Mouse (Mus musculus): ENCODE data around the gene Ddi2. TPM values are rescaled to one million over a fixed set of nuclear protein-coding genes. Genes with fewer than 3 reads are reported as not detected.

Gene Ddi2
- polyA plus RNA-seq, 1 experiment from 2014 or later, result 24.4 TPM

DNA sequence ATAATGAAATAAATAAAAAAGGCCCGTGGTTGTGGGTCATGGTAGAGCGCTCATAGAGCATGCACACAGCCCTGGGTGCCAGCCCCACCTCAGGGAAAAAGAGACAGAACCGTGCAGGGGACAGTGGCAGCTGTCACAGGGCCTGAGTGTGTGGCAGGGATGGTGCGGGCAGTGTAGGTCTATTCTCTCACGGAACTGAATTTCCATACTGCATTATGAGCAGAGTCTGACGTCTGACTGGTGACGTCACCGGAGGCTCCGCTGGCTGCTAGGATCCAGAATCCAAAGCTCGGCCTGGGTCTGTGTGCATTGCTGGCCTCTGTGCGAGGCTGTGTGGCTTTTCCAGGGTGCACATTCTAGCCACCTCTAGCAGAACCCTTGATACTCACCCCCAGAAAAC lies 62.3 kb downstream of the Ddi2 start:
- Histone ChIP-seq H3K4me3 (replicated peaks) (no peak overlapping the region), H3K36me3 (peaks cover 12% of the 10 kb centered on the region; the same call in 1 of the 2 replicates), H3K4me2 (replicated peaks) (no peak overlapping the region), H3K4me1 (replicated peaks) (peaks cover 13% of the 10 kb centered on the region), H3K27me3 (replicated peaks) (no peaks in the 10 kb centered on the region), H3K9ac (no peak overlapping the region), H3K9me3 (no peaks in the 10 kb centered on the region), H3K27ac (no peak overlapping the region)
- 92% methylated on average over 11 of the region's 11 CpGs for WGBS
- no peak for ATAC-seq

DNA sequence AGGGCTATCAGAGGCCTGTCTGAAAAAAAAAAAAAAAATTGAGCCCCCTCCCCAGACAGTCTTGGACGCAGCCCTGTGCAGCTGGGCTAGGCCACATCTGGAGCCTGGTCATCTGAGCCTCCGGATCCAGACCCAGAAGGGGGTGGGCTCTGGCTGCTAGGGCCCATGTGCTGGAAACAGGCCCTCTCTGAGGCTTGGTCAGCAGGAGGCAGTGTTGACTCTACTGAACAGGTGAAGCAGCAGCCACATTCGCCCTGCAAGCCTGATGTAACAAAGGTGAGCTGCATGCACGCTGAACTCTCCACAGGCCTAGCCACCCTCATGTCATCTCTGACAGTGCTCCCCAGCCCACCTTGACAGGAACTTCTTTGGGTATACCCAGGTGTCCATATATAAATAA lies 63.5 kb downstream of the Ddi2 start:
- Histone ChIP-seq H3K9ac (no peak overlapping the region), H3K9me3 (no peaks in the 10 kb centered on the region), H3K4me1 (replicated peaks) (peaks cover 9% of the 10 kb centered on the region), H3K36me3 (peaks cover 12% of the 10 kb centered on the region; the same call in 1 of the 2 replicates), H3K4me3 (replicated peaks) (no peak overlapping the region), H3K4me2 (replicated peaks) (no peak overlapping the region), H3K27me3 (replicated peaks) (no peaks in the 10 kb centered on the region), H3K27ac (no peak overlapping the region)
- no peak for ATAC-seq
- WGBS, result 71% methylated on average over 4 of the region's 4 CpGs

DNA sequence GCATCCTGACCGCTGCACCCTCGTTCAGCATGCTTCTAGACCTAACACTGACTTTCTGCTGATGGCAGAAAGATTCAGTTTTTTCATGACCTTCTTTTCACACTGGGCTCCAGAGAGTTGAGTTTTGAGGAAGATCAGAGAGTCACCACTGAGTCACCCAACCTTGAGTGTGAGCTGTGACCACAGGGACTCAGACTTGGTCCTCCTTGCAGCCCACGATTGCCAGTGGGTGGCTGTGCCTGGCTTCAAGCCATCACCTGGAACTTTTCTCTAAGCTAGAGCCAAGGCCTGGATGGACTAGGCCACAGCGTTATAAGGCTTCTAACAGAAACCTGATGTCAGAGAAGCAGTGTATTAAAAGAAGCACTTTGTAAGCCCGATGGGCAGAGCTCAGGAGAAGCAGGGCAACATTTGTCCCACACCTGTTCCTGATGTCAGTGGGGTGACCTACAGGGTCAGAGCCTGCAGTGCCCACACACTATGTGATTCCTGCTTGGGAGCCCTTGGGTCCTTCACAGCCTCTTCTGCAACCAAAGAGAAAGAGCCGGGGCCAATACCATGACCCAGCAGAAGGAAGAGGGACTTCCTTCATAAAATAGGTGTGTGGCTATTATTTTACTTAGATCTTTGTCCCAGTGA lies 64.3 kb downstream of the Ddi2 start:
- H3K4me1 ChIP-seq (replicated peaks), result peaks cover 5% of the 10 kb centered on the region; the same call in 1 of the 2 replicates
- H3K27ac ChIP-seq, result no peak overlapping the region
- peaks cover 14% of the 10 kb centered on the region; the same call in 1 of the 2 replicates for H3K36me3 ChIP-seq
- H3K27me3 ChIP-seq (replicated peaks), result no peaks in the 10 kb centered on the region
- no peak overlapping the region for H3K4me3 ChIP-seq (replicated peaks)
- ATAC-seq, result no peak
- H3K9ac ChIP-seq, result no peak overlapping the region
- H3K4me2 ChIP-seq (replicated peaks), result no peak overlapping the region
- 88% methylated on average over 6 of the region's 6 CpGs for WGBS
- no peaks in the 10 kb centered on the region for H3K9me3 ChIP-seq

DNA sequence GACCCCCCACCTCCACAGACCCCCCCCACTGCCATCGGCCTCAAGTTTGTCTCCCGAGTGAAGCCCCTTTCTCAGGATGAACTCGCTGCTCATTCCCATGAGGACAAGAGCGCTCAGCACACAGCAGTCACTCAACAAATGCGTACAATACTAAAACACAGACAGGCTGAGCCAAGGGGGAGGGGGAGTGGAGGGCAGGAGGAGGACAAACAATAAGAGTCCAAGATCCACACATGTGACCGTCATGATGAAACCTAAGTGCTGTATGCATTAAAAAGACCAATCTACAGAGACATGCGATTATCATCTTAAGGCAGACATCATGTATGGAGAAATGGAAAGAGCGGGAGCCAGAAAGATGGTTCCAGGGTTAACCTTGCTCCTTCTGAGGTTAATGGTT lies 66.3 kb downstream of the Ddi2 start:
- ATAC-seq, result no peak
- Histone ChIP-seq H3K36me3 (peaks cover 14% of the 10 kb centered on the region; the same call in 1 of the 2 replicates), H3K4me2 (replicated peaks) (no peak overlapping the region), H3K27ac (no peak overlapping the region), H3K4me3 (replicated peaks) (no peak overlapping the region), H3K27me3 (replicated peaks) (no peaks in the 10 kb centered on the region), H3K4me1 (replicated peaks) (no peaks in the 10 kb centered on the region), H3K9me3 (no peaks in the 10 kb centered on the region), H3K9ac (no peak overlapping the region)
- WGBS, result 82% methylated on average over 8 of the region's 8 CpGs

DNA sequence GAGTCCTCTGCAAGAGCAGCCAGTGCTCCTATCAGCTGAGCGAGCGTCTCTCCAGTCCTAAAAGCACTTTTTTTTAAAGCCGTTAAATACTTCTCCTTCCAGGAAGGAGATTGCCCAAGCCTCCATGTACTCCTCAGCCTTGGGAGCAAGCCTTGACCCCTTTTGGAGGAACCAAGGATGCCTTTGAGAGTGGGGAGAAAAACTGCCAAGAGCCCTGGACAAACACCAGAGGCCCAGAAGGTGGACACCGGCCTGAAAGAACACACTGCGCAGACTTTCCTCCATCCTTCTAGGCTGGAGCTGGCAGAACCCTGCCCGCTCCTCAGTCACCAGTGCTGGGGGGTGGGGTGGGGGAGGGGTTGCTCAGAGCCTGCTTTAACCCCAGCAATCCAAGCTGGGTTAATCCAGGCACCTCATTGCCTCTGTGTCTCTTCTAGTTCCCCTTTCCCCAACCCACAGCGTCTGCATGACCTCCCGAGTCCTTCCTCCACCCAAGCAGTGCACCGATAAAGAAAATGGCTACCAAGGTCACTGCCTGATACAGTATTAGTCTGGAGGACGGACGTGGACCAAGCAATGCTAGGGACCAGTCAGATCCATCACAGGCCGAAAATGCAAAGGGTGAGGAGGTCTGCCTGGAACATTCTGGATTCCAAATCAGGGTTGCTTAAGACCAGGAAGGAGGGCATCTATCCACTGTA lies 67.2 kb downstream of the Ddi2 start:
- H3K4me1 ChIP-seq (replicated peaks), result no peaks in the 10 kb centered on the region
- no peaks in the 10 kb centered on the region for H3K9me3 ChIP-seq
- H3K27me3 ChIP-seq (replicated peaks), result no peaks in the 10 kb centered on the region
- no peak for ATAC-seq
- H3K36me3 ChIP-seq, result peaks cover 12% of the 10 kb centered on the region; the same call in 1 of the 2 replicates
- H3K27ac ChIP-seq, result no peak overlapping the region
- H3K9ac ChIP-seq, result no peak overlapping the region
- H3K4me2 ChIP-seq (replicated peaks), result no peak overlapping the region
- no peak overlapping the region for H3K4me3 ChIP-seq (replicated peaks)
- 81% methylated on average over 12 of the region's 12 CpGs for WGBS

DNA sequence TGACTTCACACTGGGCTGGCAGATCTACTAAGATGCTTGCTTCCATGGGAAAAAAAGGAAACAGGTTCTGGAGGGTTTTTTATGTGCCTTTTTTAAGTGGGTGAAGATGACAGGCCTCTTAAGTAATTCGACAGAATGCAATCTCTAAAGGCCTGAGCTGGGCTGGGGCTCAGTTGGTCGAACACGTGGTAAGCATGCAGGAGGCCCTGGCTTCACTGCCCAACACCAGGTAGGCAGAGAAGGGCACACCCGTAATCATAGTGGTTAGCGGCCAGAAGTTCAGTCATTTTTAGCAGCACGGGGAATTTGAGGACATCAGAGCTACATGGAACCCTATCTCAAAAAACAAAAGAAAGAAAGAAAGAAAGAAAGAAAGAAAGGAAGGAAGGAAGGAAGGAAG lies 68.7 kb downstream of the Ddi2 start:
- no peak overlapping the region for H3K4me3 ChIP-seq (replicated peaks)
- WGBS, result 90% methylated on average over 6 of the region's 6 CpGs
- no peak overlapping the region for H3K4me2 ChIP-seq (replicated peaks)
- H3K27me3 ChIP-seq (replicated peaks), result no peaks in the 10 kb centered on the region
- no peak overlapping the region for H3K9ac ChIP-seq
- H3K9me3 ChIP-seq, result no peaks in the 10 kb centered on the region
- no peak overlapping the region for H3K27ac ChIP-seq
- H3K36me3 ChIP-seq, result peaks cover 3% of the 10 kb centered on the region; the same call in 1 of the 2 replicates
- H3K4me1 ChIP-seq (replicated peaks), result no peaks in the 10 kb centered on the region
- no peak for ATAC-seq

DNA sequence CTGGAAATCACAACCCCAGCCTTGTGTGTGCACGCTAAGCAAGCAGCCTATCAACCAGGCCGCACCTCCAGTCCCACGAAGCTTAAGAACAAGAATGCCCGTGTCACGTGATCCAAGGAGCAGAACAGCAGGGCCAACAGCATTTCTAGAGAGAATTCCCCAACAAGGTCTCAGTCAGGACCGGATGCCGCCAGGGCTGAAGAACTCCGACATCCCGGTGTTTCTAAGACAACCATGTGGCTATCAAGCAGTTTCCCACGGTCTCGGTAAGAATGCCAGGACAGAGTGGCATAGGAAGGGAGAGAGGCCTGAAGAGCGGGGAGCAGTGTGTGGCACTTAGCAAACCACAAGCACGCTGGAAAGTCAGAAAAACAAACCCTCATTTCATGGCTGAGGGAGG lies 69.4 kb downstream of the Ddi2 start:
- WGBS, result 91% methylated on average over 13 of the region's 13 CpGs
- Histone ChIP-seq H3K4me3 (replicated peaks) (no peak overlapping the region), H3K9me3 (no peaks in the 10 kb centered on the region), H3K27me3 (replicated peaks) (no peaks in the 10 kb centered on the region), H3K4me2 (replicated peaks) (no peak overlapping the region), H3K36me3 (peaks cover 3% of the 10 kb centered on the region; the same call in 1 of the 2 replicates), H3K9ac (no peak overlapping the region), H3K27ac (no peak overlapping the region), H3K4me1 (replicated peaks) (no peaks in the 10 kb centered on the region)
- ATAC-seq, result no peak

DNA sequence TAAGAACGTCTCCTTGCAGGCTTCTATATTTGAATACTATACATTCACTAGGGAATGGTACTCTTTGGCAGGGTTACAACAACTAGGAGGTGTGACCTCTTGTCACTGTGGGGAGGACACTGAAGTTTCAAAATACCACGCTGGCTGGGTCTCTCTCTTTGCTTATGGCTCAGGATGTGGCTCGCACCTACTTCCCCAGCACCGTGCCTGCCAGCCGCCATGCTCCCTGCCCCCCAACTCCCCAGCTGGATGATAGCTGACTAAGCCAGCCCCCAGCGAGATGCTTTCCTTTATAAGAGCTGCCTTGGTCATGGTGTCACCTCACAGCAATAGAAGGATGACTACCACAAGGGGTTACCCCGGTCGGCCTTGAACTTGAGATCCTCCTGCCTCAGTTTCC lies 70.2 kb downstream of the Ddi2 start:
- H3K4me2 ChIP-seq (replicated peaks), result no peak overlapping the region
- H3K9ac ChIP-seq, result no peak overlapping the region
- 92% methylated on average over 8 of the region's 8 CpGs for WGBS
- H3K4me1 ChIP-seq (replicated peaks), result no peaks in the 10 kb centered on the region
- H3K27ac ChIP-seq, result no peak overlapping the region
- no peak for ATAC-seq
- H3K9me3 ChIP-seq, result no peaks in the 10 kb centered on the region
- 0 out of 2 replicates have a peak, but pooled peaks cover 3% of the 10 kb centered on the region for H3K36me3 ChIP-seq
- H3K27me3 ChIP-seq (replicated peaks), result no peaks in the 10 kb centered on the region
- H3K4me3 ChIP-seq (replicated peaks), result no peak overlapping the region

DNA sequence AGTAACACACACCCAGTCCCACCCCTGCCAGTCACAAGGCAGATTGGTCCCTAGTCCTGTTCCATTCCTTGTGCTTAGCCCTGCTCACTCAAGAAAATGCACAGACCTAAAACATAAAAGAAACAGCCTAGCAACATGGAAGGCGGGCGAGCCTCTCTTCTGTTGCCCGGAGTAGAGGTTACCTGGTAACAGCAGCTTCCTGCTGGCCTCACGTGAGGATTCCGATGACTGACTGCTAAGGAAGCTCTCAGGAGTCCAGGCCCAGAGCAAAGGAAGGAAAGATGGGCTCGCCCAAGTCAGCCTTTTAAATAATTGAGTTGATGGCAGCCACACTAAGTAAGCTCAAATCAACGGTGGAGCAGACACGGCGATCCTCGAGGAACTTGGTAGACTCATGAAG lies 71.3 kb downstream of the Ddi2 start:
- Histone ChIP-seq H3K4me3 (replicated peaks) (no peak overlapping the region), H3K4me2 (replicated peaks) (no peak overlapping the region), H3K9ac (no peak overlapping the region), H3K4me1 (replicated peaks) (no peaks in the 10 kb centered on the region), H3K27me3 (replicated peaks) (no peaks in the 10 kb centered on the region), H3K36me3 (0 out of 2 replicates have a peak, but pooled peaks cover 3% of the 10 kb centered on the region), H3K27ac (no peak overlapping the region), H3K9me3 (no peaks in the 10 kb centered on the region)
- ATAC-seq, result no peak
- 87% methylated on average over 10 of the region's 10 CpGs for WGBS

DNA sequence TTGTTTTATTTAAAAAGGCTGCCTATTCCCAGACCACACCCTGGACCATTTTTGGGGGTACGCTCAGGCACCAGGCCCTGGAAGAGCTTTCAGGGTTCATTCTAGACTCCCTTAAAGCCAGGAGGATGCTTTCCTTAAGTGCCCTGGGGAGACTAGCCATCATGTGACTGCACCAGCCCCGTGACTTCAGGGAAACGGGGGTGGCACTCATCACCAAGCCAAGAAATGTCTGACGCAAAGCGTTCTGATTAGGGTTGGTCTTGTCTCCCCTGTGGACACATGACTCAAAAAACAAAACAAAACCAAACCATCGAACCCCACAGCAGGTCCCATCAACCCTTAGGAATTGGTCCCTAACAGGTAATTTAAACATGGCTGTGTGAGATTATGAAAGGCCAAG lies 71.9 kb downstream of the Ddi2 start:
- Histone ChIP-seq H3K4me1 (replicated peaks) (no peaks in the 10 kb centered on the region), H3K27ac (no peak overlapping the region), H3K9me3 (no peaks in the 10 kb centered on the region), H3K27me3 (replicated peaks) (no peaks in the 10 kb centered on the region), H3K36me3 (0 out of 2 replicates have a peak, but pooled peaks cover 3% of the 10 kb centered on the region), H3K9ac (no peak overlapping the region), H3K4me3 (replicated peaks) (no peak overlapping the region), H3K4me2 (replicated peaks) (no peak overlapping the region)
- no peak for ATAC-seq
- WGBS, result 90% methylated on average over 6 of the region's 6 CpGs

DNA sequence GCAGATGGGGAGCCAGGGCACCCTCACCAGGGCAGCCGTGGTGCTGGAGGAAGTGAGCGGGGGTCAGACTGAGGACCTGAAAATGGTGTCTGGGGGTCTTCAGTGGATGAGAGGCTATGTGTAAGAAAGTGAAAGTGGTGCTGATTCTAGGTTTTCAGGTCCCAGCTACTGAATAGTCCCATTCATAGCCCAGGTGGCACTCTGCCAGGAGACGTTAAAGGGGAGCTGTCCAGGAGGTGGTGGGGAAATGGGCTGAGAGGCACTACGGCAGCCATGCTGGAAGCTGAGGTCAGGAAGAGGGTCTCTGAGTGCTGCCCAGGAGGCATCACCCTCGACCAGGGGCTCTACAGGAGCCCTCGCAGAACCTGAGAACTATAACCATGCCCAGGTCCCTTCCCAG lies 74.0 kb downstream of the Ddi2 start:
- no peak overlapping the region for H3K4me2 ChIP-seq (replicated peaks)

DNA sequence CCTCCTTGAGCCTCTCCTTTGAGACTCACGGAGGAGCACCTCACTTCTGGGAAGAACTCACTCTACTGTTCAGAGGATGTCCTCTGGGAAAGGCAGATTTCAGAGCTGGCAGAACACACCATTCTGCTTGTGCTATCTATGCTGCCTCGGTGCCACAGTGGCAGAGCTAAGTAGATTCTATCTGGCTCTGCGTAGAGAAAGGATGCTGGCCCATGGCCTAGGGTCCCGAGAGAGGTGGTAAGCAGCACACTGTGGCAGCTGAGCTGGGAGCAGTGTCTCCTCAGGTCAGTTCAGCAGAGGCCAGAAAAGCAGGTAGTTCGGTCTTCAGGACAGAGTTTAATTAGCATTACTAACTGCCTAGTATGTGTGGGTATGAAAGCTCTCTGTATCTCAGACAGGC lies 75.0 kb downstream of the Ddi2 start:
- no peak overlapping the region for H3K4me2 ChIP-seq (replicated peaks)
- 96% methylated on average over 5 of the region's 5 CpGs for WGBS
- no peaks in the 10 kb centered on the region for H3K36me3 ChIP-seq
- H3K9me3 ChIP-seq, result no peaks in the 10 kb centered on the region
- no peak overlapping the region for H3K4me3 ChIP-seq (replicated peaks)
- peaks cover 9% of the 10 kb centered on the region; the same call in 1 of the 2 replicates for H3K4me1 ChIP-seq (replicated peaks)
- ATAC-seq, result no peak
- no peak overlapping the region for H3K27ac ChIP-seq
- no peaks in the 10 kb centered on the region for H3K27me3 ChIP-seq (replicated peaks)
- H3K9ac ChIP-seq, result no peak overlapping the region

More for the DNA sequence above, 74.0 kb downstream of the Ddi2 start:
- Histone ChIP-seq H3K9ac (no peak overlapping the region), H3K9me3 (no peaks in the 10 kb centered on the region), H3K27ac (no peak overlapping the region), H3K27me3 (replicated peaks) (no peaks in the 10 kb centered on the region), H3K4me3 (replicated peaks) (no peak overlapping the region), H3K36me3 (0 out of 2 replicates have a peak, but pooled peaks cover 1% of the 10 kb centered on the region), H3K4me1 (replicated peaks) (no peaks in the 10 kb centered on the region)
- no peak for ATAC-seq
- WGBS, result 82% methylated on average over 6 of the region's 6 CpGs

DNA sequence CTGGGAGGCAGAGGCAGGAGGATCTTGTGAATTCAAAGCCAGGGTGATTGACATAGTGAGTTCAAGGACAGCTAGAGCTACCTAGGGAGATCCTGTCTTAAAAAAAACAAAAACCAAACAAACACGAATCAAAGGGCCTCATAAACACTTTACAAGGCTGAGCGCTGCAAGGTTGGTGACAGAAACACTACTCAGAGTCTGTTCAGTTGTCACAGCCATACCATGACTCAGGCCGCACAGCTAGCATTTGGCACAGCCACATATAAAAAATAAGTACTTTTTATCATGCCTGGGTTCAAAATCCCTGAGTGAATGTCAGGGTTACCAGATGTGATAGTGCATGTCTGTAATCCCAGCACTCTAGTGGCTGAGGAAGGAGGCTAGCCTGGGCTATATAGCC lies 76.0 kb downstream of the Ddi2 start:
- no peaks in the 10 kb centered on the region for H3K9me3 ChIP-seq
- H3K27me3 ChIP-seq (replicated peaks), result no peaks in the 10 kb centered on the region
- no peak overlapping the region for H3K4me3 ChIP-seq (replicated peaks)
- 91% methylated on average over 3 of the region's 3 CpGs for WGBS
- no peak overlapping the region for H3K4me2 ChIP-seq (replicated peaks)
- H3K27ac ChIP-seq, result no peak overlapping the region
- ATAC-seq, result no peak
- no peaks in the 10 kb centered on the region for H3K36me3 ChIP-seq
- peaks cover 17% of the 10 kb centered on the region; the same call in 1 of the 2 replicates for H3K4me1 ChIP-seq (replicated peaks)
- no peak overlapping the region for H3K9ac ChIP-seq

Data from intestine, embryonic 15.5 days (tissue).